Mouse (Mus musculus): ENCODE data around the gene Clec11a. TPM values are rescaled to one million over a fixed set of nuclear protein-coding genes. Genes with fewer than 3 reads are reported as not detected.

Gene Clec11a
- total RNA-seq (2022): 1 to 10 TPM; 4.1 to 6.0 (median 5.1) TPM

DNA sequence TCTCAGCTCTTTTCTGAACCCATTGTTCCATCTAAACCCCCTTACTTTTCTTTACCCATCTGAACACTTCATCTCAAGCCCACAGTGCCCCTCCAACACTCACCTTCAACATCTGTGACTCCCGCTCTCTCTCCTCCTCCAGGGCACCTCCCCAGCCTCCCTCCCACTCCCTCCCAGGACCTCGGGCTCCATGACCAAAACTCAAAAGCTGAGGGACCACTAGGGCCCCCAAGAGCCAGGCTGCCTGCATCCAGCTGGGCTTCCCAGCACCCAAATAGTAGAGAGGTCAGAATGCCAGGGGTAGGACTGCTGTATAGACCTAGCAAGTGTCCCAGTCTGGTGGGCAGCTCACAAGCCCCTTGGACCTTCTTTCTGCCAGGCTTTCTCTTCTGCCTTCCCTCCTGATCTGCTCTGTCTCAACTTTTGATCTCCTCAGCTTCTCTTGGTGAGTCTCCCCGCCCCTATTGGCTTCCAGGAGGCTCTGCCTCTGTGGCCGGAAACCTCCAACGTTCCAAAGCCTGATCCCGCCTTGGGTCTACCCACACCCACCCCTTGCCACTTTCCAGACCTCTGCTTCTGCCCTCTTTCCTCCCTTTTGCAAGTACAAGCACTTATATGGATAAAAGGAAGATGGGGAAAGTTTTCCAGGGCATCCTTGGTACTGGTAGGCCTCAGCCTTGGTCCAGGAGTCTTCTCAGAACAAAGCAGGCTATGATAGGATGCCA, at the start of gene Clec11a:
TSS of gene Clec11a (minus strand) at position 387 of the 725 bp plus-strand sequence.
- no peak for DNase-seq

DNA sequence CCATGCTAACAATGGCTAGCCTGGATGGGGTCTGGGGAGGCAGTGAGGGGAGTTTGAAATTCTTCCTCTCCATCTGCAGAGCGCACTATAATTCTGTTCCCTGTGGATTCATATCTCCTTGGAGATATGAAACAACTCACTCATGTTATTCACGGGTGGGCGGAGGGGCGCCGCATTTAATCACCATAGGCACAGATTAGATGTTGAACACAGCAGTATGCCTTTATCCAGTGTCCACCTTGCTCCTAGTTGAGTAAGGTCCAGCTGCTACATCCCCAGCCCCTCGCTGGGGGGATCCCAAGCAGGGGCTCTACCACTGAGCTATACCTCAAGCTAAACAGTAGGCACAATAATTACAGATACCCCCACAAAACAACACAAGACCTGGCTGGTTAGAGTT, 48.7 kb upstream of the Clec11a start:
- DNase-seq: no peak

DNA sequence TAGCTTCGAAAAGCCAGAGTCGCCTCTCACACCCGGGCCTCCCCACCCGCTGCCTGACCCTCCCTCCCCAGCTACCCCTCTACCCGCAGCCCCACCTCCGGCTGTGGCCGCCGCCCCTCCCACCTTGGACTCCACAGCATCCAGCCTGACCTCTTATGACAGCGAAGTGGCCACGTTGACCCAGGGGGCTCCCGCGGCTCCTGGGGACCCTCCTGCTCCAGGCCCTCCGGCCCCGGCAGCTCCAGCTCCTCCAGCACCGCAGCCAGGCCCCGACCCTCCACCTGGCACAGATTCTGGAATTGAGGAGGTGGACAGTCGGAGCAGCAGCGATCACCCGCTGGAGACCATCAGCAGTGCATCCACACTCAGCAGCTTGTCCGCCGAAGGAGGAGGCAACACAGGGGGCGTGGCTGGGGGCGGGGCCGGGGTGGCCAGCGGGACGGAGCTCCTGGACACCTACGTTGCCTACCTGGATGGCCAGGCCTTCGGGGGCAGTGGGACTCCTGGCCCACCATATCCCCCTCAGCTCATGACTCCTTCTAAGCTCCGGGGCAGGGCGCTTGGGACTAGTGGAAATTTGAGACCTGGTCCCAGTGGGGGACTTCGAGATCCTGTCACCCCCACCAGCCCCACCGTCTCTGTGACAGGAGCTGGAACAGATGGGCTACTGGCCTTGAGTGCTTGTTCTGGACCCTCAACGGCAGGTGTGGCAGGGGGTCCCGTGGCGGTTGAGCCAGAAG, 47.1 kb upstream of the Clec11a start:
- no peak for DNase-seq

DNA sequence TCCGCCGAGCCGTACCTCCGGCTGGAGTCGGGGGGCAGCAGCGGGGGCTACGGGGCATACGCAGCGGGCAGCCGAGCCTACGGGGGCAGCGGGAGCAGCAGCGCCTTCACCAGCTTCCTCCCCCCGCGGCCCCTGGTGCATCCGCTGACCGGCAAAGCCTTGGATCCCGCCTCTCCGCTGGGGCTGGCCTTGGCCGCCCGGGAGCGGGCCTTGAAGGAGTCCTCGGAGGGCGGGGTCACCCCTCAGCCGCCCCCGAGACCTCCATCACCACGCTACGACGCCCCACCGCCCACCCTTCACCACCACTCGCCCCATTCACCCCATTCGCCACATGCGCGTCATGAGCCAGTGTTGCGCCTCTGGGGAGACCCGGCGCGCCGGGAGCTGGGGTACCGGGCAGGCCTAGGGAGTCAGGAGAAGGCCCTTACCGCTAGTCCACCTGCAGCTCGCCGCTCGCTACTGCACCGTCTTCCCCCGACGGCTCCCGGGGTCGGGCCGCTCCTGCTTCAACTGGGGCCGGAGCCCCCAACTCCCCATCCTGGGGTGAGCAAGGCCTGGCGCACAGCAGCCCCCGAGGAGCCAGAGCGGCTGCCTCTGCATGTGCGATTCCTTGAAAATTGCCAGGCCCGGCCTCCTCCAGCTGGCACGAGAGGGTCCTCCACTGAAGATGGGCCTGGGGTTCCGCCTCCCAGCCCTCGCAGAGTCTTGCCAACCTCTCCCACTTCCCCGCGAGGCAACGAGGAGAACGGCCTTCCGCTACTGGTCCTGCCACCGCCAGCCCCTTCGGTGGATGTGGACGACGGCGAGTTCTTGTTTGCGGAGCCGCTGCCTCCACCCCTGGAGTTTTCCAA, 46.3 kb upstream of the Clec11a start:
- DNase-seq: no peak

DNA sequence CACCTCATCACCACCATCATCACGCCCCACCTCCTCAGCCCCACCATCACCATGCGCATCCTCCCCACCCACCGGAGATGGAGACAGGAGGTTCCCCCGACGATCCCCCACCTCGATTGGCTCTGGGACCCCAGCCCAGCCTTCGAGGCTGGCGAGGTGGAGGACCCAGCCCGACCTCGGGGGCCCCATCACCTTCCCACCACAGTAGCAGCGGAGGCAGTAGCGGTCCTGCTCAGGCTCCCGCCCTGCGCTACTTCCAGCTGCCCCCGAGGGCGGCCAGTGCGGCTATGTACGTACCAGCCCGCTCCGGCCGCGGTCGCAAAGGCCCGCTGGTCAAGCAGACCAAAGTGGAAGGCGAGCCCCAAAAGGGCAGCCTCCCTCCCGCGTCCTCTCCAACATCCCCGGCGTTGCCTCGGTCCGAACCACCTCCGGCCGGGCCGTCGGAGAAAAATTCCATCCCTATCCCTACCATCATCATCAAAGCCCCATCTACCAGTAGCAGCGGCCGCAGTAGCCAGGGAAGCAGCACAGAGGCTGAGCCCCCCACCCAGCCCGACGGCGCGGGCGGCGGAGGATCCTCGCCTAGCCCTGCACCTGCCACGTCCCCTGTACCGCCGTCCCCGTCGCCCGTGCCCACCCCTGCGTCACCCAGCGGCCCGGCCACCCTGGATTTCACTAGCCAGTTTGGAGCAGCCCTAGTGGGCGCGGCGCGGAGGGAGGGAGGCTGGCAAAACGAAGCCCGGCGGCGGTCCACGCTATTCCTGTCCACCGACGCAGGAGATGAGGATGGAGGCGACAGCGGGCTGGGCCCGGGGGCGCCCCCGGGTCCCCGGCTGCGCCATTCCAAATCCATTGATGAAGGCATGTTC, 45.4 kb upstream of the Clec11a start:
- DNase-seq: no peak

DNA sequence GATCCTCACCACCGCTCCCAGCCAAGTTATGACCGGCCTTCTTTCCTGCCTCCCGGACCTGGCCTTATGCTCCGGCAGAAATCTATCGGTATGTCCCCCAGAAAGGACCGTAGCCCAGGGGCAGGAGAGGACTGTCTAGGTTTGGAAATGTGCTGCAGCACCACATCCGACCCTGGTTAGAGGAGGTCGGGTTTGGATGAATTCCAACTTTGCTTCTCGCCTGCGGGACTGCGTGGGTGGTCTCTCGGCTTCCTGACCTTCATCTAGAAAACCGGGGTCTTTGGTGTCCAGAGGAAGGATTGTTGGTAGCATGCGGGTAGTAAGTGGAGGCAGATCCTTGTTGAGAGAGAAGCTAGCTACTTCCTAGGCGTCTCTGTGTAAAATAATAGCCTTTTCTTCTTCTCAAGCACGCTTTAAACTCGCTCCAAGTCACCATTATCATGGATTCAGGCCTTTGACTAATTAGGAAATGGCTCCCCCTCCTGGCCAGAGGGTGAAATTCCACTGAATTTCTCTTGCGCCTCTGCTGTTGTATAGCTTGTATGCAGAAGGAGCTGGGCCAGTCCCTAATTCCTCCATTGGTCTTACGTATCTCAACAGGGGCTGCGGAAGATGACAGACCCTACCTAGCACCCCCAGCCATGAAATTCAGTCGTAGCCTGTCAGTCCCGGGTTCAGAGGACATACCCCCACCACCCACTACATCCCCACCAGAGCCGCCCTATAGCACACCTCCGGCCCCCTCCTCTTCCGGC, 44.4 kb upstream of the Clec11a start:
- no peak for DNase-seq

DNA sequence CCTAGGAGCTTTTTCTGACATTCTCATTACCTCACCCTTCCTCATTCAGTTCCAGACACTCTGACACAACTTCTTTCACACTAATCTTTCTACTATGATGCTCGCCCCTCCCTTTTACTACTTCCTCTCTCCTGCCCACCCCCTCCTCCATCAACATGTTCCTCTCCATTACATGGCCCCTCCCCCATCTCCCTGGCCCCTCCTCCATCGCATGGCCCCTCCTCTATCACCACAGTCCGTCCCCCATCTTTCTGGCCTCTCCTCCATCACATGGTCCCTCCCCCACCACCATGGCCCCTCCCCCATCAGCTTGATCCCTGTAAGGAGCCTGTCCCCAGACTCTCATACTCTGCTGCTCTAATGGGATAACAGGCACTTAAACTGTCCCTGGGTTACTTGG, 42.3 kb upstream of the Clec11a start:
- DNase-seq: no peak

DNA sequence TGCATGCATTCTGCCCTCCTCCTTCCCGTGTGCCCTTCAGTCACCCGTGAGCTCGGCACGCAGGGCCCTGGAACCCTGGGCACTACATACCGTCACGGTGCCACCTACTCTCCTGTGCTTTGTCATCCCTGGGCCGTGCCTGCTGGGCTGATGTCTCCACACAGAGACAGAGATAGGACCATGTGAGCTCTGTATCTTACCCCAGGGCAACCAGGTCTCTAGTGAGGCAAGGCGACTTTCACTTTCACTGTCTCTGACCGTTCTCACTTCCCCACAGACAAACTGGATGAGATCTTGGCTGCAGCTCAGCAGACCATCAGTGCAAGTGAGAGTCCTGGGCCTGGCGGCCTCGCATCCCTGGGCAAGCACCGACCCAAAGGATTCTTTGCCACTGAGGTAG, 37.9 kb upstream of the Clec11a start:
- DNase-seq: no peak

DNA sequence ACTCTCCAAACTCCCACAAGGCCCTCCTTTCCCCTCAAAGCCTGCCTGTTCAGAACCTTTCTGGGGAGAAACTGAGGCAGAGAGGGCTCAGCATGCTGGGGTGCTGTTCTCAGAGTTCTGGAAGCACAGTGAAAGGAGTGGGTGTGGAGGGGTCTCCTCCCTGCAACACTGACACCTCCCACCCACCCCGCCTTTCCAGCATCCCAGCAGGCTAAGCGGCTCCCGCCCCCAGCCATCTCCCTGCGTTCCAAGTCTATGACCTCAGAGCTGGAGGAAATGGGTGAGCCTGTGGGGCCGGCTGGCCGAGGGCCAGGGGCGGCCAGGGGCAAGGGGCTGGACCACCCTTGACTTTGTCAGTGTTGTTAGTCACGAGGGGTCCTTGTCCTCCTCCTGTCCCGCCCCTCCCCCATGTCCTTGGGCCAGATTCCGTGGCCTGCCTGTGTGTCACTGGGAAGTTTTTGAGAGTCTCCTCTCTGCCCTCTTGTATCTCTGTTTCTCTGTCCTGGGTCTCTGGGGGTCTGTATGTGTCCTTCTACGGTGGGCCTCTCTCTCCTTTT, 36.8 kb upstream of the Clec11a start:
- DNase-seq: no peak

DNA sequence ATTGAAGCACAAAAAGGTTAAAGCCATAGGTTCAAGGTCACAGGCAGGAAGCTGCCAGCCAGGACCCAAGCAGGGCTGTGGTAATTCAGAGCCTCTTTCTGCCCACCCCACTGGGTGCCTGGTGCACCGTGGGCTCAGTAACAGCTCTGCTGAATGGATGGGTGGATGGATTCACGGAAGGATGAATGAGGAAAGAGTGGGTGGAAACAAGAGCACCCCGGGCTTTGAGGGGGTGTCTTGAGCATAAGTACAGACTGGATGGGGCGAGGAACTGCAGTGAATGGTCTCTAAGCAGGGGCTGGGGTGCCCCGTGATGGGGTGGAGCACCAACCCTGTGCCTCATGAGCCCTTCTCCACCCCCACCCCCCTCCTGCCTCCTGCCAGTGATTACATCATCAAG, 35.0 kb upstream of the Clec11a start:
- no peak for DNase-seq

DNA sequence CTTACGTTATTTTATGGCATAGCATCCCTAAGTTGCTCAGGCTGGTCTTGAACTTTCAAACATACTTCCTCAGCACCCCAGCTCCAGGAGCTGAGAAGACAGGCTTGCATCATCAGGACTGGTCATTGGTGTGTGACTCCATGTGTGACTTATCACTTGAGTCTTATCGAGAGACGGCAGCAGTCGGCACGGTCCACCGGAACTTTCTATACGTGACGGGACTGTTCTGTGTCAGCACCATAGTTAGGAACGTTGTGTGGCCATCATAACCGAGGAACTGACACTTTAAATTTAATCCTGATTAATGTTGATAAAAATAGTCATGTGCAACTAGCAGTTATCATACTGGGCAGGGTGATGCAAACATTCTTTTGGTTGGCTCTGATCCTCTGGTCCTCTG, 34.4 kb upstream of the Clec11a start:
- DNase-seq: no peak

DNA sequence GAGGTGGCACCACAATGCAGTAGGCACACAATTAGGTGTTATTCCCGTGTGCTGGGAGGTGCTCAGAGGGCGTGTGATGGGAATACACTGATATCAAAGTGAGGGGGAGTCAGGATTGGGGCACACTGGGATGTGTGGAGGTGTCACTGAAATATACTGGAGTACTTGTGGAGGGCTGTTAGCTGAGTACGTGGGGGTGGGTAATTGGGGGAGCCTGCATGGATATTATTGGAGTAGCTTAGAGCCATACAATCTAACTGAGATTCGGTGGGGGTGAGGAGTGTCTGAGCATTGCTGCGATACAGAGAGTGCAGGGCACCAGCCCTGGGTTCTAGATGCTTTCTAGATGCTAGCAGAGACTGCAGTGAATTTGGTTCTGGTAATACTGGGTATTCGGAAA, 33.5 kb upstream of the Clec11a start:
- no peak for DNase-seq

DNA sequence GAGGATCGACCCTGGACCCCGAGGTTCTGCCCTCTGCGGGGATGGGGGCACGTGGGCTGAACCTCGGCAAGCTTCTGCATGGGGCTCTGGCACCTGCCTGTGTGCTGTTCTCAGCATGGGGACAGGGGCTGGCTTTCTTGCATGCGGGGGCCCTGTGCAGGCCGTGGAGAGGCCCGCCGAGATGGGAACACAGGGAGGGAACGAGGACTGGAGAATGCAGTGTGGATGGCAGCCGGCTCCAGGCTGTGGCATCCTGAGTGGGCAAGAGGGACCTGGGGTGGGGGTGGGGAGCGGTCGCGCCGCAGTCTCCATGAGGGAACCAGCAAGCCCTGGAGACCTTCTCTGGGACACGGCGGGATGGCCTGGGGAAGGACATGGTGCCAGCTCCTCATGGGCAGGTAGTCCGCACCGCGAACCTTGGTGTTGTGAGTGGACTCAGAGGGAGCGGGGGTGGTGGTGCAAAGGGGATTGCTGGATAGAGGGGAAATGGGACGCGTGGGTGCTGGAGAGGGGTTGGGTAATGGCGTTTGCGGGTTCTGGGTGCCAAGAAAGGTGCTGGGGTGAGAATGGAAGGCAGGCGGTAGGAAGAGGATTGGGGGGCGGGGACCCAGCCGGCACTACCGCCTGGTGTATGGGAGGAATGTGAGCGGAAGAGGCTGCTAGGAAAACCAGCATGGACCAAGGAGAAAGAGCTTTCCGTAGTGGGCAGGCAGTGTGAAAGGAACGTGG, 30.6 kb upstream of the Clec11a start:
- DNase-seq: no peak

DNA sequence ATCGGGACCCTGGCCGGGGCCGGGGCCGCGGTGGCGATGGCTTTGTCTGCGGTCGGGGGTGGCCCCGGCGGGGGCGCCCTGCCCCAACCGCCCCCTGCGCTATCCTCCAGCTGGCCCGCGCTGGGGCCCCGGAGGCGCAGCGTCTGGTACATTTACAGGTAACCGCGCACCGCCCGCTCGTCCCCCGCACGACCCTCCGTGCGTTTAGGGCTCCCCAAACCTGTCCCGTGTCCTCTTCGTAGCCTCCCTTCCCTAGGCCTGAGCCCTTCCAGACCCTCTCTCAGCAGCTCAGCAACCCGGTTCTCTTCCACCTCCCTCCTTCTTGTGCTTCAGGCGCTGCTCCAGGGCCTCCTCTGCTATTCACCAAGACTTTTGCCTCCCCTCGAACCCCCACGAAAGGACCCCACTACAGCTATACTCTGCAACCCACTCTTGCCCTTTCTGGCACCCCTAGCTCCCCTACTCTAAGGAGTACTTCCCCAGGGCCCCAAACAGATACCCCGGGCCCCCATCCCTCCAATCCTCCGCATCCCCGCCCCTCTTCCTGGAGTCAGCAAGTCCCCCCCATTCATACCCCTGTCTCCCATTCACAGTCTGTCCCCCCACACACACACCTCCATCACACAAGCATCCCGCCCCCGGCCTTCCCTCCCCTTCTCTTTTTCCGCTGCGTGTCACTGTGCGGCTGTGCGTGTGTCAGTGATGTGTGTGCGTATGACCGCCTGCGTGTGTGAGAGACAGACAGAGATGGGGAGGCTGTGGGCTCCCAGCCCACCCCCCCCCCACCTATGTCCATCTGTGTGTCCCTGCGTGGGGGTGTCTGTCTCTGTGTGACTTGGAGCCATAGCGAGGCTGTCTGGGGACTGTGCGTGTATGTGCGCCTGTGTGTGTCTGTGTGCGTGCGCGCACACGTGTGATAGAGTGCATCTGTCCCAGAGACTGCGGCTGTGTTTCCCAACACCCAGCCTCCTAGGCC, 29.6 kb upstream of the Clec11a start:
- DNase-seq: no peak

DNA sequence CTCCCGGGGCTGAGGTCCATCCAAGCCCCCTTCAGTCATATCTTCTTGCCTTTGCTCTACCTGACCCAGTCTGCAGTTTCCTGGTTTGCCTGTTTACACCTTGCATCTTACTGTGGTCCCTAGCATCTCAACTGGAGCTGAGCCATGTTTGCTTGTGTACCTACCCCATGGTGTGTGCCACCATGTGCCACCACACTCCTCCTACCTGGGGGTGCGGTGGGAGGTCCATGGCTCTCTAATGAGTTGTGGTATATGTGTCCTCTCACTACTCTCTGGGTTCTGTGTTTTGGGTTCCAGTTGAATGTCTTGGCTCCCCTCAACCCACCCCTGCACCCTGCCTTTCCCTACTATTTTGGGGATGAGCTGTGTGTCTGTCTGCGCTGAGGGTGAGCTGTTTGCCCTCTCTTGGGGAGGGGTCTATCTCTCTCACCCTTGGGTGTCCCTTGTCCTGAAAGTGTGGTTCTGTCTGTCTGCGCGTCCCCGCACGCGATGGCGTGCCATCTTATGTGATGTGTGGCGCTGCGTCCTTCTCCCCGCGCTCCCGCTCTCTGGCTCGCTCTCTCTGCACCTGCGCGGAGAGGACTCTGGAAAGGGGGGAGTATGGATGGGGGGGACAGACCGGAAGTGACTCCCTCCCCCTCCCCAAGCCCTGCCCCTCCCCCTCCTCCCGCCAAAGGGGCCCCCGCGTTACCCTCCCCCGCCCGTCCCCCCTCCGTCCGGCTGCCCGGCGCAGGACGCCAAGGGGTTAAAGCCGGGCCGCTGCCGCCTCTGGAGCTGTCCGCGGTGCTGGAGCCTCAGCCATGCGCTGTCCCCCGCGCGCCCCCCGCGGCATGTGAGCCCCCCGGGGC, 28.6 kb upstream of the Clec11a start:
- DNase-seq: no peak

DNA sequence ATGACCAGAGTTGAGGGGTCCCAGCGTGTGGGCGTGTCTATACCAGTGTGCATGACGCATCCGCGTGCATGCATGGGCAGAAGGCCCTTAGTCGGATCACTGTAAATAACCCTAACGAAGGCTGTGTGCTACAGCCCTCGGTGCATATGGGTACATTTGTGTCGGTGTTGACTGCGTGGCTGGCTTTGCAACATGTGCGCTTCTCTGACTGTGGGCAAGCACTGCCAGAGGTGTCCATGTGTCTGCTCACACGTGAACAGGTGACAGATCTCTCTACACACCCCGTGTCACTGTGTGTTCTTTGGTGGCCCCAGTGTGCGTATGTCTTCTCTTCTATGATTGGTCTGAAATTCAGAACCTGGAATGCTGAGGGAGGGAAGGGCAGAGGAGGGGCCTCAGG, 27.4 kb upstream of the Clec11a start:
- no peak for DNase-seq

DNA sequence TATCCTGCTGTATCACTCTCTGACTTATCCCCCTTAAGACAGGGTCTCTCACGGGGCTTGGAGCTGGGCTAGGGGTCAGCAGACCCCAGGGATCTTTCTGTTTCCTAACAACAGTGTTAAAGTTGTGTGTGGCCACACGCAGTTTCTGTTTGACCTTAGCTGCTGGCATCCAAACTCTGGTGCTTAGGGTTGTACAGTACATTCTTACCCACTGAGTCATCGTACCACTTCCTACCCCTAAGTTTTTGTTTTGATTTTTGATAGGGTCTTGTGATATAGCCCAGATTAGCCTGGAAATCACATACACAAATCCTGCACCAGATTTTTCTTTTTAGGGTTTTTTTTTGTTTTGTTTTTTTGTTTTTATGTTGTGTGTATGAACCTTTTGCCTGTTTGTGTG, 25.6 kb upstream of the Clec11a start:
- no peak for DNase-seq

DNA sequence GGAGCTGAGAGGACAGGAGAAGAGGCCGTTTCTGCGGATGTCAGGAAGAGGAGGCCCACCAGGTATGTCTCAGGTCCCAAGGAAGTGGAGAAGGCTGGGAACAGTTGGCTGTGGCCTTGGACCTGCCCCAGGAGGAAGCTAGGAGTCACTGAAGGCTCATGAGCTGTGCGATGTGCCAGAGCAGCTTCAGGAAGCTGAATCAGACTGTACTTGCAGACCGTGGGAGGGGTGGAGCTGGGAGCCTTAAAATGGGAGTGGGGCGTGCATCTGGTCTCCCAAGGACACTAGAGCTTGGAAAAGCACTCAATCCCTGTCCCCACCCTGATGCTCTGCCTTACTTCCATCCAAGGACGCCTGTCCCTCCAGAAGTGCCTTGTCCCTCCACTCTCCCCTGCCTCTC, 19.9 kb upstream of the Clec11a start:
- no peak for DNase-seq
